Mouse (Mus musculus): ENCODE measurements around the gene Lrrc57.

- TF ChIP-seq POLR2A (IDR thresholded peaks at IDR 0.05; ENCODE audit: insufficient read depth, low read depth, low read length), result no peak
- TF ChIP-seq CTCF (IDR thresholded peaks at IDR 0.05; ENCODE audit: insufficient read depth, low read depth, low read length), result no peak
Observed at GRCm38 (mm10) chr2:120592227-120592626, 17.1 kb downstream of the Lrrc57 start.
